Mouse (Mus musculus): Measurements from ENCODE around the gene Fam213b.

The Fam213b gene

DNA sequence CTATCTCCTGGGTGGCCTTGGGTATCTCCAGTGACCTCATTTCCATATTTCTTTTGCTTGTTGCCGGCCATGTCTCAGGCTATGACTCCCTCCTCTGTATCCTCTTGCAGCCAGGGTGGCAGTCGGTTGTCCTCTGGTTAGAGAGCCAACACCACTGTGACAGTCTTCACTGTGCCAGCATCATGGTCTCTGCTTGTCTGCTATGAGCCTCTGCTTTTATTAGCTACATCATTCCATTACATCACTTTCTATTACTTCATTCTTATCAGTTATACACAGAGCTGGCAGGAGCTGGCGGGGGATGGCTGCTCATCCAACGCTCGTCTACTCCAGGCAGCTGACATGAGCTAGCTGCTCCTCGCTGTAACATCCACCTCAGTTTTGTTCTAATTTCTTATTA is 18.2 kb downstream of the Fam213b start:
- peak in 1 of 2 experiments; percentile 47 for DNase-seq (ENCODE audit: low spot score in 2 of 2)

GRCm38 (mm10) chr4:154877864-154878548 is 20.9 kb downstream of the Fam213b start:
- DNase-seq (ENCODE audit: low spot score in 2 of 2) = peak; percentile 93 to 96

GRCm38 (mm10) chr4:154873186-154873585 is 25.7 kb downstream of the Fam213b start:
- DNase-seq (ENCODE audit: low spot score in 2 of 2) = no peak

- DNase-seq (ENCODE audit: low spot score in 2 of 2) = no peak
These were observed 27.1 kb downstream of the Fam213b start for GRCm38 (mm10) chr4:154871757-154872251.

DNA sequence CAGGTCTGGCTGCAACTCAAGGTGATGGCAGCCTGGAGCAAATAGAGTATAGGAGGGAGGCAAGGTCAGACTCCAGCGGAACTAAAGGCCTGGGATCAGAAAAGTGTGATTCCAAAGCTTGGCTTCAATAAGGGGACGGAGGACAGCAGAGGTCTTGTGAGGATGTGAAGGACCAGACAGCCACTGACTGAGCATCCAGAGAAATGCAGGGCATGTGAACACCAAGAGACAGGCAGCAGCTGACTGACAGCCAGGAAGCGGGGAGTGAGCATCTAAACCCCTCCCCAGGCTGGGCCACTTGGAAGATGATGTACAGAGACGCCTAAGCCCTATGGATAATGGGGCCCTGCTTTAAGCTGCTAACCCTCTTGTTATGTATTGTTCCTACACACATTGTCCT is 28.2 kb downstream of the Fam213b start:
- DNase-seq (ENCODE audit: low spot score in 2 of 2) = no peak

DNA sequence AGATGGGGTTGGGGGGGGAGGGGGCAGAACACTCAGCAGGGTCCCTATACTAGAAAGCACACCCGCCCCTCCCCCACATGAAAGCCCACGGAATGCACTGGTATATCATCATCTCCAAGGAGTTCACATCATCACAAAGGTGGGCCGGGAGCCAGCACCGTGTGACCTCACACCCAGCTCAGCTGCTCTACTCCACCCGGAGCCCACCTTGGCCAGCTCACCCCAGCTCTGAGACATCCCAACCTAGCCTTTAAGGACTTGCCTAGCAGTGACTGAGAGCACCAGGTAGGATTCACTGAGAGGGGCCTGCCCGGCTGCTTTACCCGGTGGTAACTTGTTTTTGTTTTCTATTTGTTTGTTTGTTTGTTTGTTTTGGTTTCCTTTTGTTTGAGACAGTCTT is 29.5 kb downstream of the Fam213b start, which contains the start of gene Mmel1:
TSS of gene Mmel1 (plus strand) at position 146 of the 400 bp plus-strand sequence.
- DNase-seq (ENCODE audit: low spot score in 2 of 2) = no peak

- no peak for DNase-seq (ENCODE audit: low spot score in 2 of 2)
These were observed 31.7 kb downstream of the Fam213b start for GRCm38 (mm10) chr4:154867257-154867656.

DNA sequence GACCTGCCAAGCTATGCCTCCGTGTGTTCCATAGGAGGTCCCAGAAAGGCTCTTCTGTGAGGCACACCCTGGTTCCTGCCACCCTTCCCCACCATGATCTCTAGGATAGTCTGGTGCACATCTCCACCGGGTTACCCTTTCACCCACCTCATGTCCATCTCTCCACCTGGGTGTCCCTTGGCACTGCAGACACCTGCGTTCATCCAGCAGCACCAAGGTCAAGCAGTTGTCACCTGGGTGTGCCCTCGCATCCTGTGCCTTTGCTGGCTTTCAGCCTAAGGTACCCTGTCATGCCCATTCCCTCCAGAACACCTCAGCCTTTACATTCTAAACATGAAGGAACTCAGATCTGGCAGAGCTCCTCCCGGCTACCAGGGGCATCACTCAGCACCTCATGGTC is 32.5 kb downstream of the Fam213b start:
- no peak for DNase-seq (ENCODE audit: low spot score in 2 of 2)

DNA sequence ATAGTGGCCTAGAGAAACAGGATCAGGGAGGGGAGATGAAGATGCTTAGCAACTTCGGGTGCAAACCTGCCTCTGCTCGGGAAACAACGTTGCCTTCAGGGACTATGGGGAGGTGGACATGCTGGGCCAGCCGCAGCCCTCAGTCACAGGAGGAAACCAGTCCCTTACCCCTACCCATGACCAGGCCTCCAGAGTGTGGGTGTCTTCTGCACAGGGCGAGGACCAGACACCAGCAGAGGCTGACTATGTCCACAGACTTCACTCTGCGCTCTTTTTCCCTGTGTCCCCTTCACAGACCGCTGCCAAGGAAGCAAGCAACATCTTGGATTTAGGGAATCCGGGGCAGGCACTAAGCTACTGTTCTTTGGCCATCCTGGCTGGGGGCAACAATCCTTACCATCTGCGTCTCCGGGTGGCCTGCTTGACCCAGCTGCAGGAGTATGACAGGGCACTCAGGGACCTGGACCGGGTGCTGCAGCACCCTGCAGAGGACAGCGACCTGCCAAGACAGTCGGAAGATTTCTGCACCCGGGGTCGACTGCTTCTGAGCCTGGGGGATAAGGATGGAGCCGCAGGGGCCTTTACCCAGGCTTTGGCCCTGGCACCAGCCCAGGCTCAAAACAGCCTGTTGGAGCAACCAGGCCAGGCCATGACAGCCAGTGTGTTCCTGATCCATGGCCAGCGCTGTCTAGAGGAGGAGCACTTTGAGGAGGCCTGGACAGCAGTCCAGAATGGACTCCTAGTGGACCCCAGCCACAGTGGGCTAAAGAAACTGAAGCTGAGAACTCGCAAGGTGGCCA is 33.8 kb downstream of the Fam213b start:
- no peak for DNase-seq (ENCODE audit: low spot score in 2 of 2)

GRCm38 (mm10) chr4:154864271-154864771 is 34.6 kb downstream of the Fam213b start:
- DNase-seq (ENCODE audit: low spot score in 2 of 2) = peak; percentile 94 to 95

GRCm38 (mm10) chr4:154863436-154863935 is 35.4 kb downstream of the Fam213b start:
- no peak for DNase-seq (ENCODE audit: low spot score in 2 of 2)

GRCm38 (mm10) chr4:154861967-154862366 is 37.0 kb downstream of the Fam213b start:
- no peak for DNase-seq (ENCODE audit: low spot score in 2 of 2)

- DNase-seq (ENCODE audit: low spot score in 2 of 2) = peak in 1 of 2 experiments; percentile 10
These were observed 40.3 kb downstream of the Fam213b start for GRCm38 (mm10) chr4:154858601-154859000.

DNA sequence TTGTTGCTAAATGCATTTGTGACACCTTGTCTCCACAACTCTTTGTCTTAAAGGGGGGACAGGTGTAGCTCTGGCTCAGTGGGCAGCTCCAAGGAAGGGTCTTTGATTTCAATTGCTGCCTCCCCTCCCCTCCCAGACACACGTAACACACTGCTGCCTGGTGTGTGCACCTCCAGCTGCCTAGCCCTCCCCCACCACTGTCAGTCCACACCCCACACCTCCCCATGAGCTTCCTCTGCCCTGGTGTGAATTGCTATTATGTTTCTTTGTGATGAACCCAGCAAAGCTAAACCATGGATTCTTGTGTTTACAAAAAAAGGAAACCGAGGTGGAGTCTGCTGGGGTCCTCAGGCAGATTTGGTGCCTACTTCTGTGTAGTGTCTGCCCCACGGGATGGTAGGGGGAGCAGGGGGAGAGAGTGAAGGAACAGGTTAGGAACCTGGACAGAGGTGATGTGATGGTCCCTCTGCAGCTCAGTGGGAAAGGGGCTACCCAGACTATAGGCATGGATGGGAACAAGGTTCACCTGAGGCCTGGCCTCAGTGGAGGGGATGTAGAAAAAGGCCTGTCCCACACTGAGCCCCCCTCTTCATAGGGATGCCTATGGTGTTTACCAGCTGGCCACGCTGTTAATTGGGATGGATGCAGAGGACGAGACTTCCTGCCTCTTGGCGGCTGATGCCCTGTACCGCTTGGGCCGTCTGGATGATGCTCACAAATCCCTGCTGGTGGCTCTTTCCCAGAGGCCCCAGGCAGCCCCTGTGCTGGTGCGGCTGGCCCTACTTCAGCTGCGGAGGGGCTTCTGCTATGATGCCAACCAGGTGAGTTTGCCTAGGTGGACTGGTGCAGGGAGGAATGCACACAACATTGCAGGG is 41.3 kb downstream of the Fam213b start:
- DNase-seq (ENCODE audit: low spot score in 2 of 2) = peak in 1 of 2 experiments; percentile 26

- peak in 1 of 2 experiments; percentile 33 for DNase-seq (ENCODE audit: low spot score in 2 of 2)
These were observed 42.1 kb downstream of the Fam213b start for GRCm38 (mm10) chr4:154856882-154857281.

GRCm38 (mm10) chr4:154856480-154856837 is 42.5 kb downstream of the Fam213b start:
- DNase-seq (ENCODE audit: low spot score in 2 of 2) = no peak

GRCm38 (mm10) chr4:154855721-154856479 is 43.0 kb downstream of the Fam213b start:
- peak; percentile 93 to 95 for DNase-seq (ENCODE audit: low spot score in 2 of 2)

DNA sequence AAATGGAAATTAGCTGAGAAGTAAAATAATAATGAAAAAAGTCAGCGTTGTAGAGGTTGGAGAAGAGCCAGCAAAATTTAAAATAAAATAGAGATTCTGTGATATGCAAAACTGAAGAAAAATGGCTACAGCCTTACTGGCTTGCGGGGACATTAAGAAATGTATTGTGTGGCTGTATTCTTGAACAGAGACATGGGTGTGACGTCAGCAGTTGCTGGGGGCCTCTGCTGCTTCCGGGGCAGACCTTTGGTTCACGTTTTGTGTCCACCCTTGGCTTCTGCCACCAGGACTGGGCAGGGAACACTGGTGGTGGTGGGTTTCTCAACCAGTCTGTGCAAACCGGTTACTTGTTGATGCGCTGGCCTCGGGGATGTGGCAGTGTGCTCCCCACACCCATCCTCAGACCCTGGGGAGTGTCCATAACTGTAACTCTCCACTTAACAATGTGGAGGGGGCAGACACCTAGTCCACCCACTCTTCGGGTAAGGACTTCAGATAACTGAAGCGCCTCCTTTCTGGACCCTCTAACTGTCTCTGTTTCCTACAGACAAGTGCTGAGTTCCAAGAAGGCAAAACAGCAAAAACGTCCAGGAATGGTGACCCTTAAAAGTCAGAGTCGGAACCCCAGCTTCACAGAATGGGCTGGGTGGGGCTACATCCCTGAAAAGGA is 44.1 kb downstream of the Fam213b start:
- DNase-seq (ENCODE audit: low spot score in 2 of 2) = peak in 1 of 2 experiments; percentile 16

DNA sequence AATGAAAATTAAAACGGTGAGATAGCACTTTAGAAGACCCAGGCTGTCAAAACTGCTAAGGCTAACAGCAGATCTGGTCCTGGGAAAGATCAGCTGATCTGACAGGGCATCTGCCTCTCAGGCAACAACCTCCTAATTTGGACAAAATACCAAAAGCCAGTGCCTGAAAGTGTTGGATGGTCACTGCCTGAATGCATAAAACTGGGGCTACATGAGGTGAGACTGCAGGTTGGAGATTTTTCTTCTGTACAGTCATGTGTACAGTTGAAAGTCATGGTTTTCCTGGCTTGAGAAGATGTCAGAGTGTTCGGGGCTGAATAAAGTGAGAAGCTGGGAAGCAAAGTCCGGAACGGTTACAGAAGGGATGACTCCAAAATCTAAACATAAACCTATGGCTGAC is 45.1 kb downstream of the Fam213b start:
- DNase-seq (ENCODE audit: low spot score in 2 of 2) = no peak

DNA sequence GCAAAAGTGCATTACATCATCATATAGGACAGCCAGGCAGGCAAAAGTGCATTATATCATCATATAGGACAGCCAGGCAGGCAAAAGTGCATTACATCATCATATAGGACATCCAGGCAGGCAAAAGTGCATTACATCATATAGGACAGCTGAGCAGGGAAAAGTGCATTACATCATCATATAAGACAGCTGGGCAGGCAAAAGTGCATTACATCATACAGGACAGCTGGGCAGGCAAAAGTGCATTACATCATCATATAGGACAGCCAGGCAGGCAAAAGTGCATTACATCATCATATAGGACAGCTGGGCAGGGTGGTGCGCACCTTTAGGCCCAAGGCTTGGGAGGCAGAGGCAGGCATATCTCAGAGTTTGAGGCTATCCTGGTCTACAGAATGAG is 46.2 kb downstream of the Fam213b start:
- no peak for DNase-seq (ENCODE audit: low spot score in 2 of 2)
